Mouse (Mus musculus) CH12F3 (cell line): ENCODE measurements around the gene Il4ra.

ENCODE experiments used
- in situ Hi-C: fragments of 300-500 bp; cut with MboI; formaldehyde crosslinking; loops from 2 replicates; pipeline ENCODE4 v1.14.3; 2020; ENCODE audit warnings: low sequenced_read_pairs

Il4ra gene

DNA sequence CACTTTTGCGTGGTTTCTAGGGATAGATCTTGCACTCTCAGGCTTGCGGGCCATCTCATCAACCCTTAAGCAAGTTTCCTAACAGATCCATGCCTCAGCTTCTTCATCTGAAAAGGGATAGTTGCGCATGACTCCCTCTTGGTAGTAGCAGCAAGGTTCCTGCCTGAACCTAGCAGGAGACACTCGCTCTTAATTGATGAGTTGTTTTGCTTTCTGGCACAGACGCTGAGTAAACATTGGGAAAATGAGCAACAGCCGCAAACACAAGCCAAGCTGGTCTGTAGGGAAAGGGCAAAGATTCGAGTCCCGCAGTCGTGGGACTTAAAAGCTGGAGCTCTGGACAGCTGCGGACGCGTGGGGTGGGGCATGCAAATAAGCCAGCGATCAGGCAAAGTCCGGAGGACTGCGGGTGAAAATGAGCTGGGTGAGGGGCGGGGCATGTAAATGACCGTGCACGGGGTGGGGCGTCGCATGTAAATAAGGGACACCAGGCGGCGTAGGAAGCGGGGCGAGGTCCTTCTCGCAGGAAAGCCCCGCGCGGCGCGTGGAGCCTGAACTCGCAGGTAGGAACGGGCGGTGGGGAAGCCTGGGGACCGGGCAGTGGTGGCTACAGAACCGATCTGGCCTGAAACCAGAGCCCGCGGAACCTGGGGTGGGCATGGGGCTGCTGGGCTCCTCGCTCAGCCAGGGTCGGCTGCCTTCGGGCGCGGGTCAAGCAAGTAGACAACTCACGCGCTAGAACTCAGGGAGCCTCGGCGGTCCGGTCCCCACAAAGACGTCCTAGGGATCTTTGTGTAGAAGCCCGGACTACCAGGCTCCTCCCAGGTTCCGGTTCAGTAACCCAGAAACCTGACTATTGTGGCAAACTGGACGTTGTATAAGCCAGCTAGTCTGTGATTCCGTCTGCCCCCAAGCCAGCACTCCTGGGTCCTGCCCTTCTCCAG is at the start of gene Il4ra:
TSS of gene Il4ra (plus strand) at position 355 of the 944 bp plus-strand sequence.
- in situ Hi-C loops, result no loop called here

DNA sequence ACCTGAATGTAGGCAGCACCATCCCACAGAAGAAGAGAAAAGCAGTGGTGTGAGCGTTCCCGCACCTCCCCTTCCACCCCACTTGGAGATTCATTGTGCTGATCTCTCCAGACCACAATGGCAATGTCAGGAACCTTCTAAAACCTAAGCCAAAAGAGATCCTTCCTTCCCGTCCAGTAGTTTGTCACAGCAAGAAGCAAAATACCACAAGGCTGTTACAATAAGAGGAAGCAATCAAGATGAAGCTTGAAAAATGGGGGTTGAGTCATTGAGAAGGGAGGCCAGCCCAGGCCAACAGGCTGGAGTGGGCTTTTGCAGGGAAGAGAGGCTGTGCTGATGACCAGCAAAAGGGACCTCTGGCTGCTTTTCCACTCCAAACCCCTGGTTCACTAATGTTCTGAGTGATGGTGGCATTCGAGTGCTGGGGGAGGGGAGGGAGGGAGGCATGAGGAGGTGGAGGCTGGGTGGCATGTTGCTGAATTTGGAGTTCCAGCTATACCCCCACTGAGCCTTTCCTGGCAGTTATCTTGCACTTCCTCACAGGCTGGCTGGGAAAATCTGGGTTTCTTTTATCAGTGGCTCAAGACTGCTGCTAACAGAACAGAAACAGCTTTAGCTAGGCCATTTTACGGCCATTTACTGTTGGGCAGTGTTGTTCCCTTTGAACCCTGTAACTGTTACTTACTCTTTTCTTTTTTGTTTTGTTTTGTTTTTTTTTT is 48.4 kb upstream of the Il4ra start:
- in situ Hi-C loops, result no loop called here

DNA sequence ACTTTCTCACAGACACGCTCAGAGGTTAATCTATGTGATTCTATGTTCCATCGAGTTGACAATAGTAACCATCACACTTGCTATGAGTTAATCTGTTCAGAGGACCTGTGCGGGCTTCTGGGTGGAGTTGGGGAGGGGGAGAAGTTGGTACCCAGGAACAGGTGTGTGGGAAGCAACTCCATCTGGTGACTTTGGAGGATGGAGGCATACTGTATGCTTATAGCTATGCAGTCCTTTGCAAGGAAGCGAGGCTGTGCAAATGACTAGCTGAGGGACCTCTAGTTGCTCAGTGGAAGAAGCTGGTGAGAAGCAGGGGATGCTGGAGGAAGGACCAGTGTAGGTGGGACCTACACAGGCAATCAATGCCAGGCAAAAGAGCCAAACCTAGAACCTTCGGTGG is 47.3 kb upstream of the Il4ra start:
- in situ Hi-C loops, result no loop called here

DNA sequence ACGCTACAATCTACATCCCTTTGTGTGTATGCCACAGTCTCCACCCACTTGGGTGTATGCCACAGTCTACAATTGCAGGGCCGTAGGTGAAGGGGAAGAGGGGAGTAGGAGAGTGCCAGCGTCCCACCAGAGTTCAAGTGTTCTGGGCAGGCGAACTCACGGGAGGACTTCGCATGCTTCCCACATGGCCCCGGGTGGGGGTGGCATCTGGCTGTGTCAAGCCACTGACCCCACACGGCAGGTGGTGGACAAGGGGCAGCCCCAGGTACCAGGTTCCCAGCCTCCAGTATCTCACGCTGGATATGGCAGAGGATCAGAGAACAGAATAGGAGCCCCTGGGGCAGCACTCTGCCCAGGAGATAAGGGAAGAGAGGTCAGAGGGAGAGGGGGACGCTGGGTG is 46.4 kb upstream of the Il4ra start:
- in situ Hi-C loops, result no loop called here

GRCm38 (mm10) chr7:125507279-125507678 is 44.6 kb upstream of the Il4ra start:
- in situ Hi-C loops, result no loop called here

- in situ Hi-C loops, result no loop called here
Observed at GRCm38 (mm10) chr7:125511432-125511831, 40.5 kb upstream of the Il4ra start.

- in situ Hi-C loops, result no loop called here
Observed at GRCm38 (mm10) chr7:125511852-125512251, 40.1 kb upstream of the Il4ra start.

- in situ Hi-C loops, result no loop called here
Observed at GRCm38 (mm10) chr7:125515081-125515853, 36.7 kb upstream of the Il4ra start.

DNA sequence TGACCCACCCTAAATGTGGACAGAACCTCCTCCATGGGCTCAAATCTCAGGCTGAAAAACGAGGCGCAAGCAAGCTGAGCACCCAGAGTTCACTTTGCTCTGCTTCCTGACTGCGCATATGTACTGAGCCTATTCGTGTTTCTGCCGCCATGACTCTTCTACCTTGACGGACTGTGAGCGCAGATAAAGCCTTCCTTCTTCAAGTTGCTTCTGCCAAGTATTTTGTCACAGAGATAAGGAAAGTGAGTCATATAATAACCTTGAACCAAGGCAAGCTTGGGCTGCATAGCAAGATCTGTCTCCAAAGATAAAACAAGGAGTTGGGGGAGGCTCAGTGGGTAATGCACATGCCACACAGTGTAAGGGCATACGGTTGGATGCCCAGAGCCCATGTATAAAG is 35.2 kb upstream of the Il4ra start:
- in situ Hi-C loops, result no loop called here

DNA sequence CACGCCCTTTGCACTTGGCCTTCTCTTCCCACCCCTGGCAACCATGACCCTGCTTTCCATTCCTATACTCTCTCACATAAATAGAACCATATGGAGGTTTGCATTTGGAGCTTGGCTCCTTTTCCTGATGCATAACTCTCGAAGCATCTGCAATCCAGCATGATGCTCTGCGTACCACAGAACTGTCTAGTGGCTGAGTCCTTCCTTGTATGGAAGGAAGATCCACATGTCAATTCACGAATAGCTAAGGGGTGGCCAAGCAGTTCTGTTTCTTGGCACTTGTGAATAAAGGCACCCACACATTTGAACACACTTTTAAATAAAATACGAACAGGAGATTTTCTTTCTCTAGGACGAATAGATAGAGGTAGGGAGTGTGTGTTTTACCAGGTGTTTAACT is 34.5 kb upstream of the Il4ra start:
- in situ Hi-C loops, result no loop called here

- in situ Hi-C loops, result no loop called here
Observed at GRCm38 (mm10) chr7:125519715-125520114, 32.2 kb upstream of the Il4ra start.

DNA sequence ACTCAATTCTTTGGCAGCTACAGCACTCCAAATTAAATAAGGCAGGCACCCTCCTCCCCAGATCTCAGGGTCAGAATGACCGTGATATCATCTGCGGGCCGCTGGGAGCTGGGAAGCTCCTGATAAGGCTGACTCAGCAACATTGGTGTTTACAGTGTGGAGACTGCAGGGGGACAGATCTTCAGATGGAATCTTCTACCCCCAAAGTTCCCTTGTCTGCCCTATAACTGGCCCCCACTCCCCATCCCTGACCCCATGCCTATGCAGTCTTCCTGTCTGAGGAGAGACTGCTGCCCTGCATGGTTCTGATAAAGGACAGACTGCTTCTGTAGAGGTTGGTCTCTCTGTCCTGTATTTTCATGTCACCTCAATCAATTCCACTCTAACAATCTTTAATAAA is 28.9 kb upstream of the Il4ra start:
- in situ Hi-C loops, result no loop called here

DNA sequence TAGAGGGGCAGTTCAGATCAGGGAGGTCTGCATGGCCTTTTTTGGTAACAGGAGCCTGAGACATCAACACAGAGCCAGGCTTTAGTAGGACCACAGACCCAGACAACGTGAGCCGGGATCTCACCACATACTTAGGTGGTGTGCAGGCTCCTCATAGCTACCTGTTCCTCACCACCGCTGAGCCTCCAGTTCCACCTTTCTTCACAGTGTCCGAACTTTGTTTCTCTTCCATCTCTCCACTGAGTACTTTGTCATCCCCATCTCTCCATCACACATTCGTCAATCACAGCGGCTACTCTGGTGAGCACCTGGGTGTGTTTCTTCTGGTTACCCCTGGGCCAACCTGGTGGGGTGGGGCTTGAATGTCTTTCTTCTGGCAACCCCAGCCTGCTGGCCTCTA is 24.7 kb upstream of the Il4ra start:
- in situ Hi-C loops, result no loop called here

- in situ Hi-C loops, result no loop called here
Observed at GRCm38 (mm10) chr7:125527901-125528580, 23.9 kb upstream of the Il4ra start.

DNA sequence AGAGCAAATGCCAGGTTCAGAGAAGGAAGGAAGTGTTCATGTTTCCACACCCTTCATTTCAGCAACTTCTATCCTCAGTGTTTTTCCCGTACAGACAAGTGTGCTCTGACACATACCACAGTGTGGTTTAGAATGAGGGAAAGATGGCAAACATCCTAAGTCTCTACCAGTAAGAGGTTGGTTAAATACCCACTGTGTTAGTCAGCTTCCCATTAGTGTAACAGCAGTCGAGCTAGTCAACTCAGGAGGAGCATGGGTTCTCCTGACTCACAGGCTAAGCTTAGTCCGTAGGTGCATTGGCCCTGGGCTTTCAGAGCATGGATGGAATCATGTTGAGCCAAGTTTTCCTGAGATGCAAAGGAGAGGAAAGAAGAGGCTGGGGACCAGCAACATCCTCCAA is 12.6 kb upstream of the Il4ra start:
- in situ Hi-C loops, result no loop called here

DNA sequence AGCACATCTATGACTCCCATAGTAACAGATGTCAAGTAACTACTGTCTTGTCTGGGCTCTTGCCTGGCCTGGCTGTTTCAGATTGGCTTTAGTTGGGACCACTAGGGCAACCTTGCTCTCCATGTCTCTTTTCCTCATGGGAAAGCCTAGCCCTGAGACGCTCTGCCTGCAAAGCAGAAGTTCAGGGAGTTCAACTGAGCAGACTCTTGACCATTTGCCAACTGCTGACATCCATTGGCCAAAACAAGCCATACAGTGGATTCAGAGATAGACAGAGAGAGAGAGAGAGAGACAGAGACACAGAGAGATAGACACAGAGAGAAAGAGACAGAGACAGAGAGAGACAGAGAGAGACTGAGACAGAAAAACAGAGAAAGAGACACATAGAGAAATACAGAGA is 10.9 kb upstream of the Il4ra start:
- in situ Hi-C loops, result no loop called here

DNA sequence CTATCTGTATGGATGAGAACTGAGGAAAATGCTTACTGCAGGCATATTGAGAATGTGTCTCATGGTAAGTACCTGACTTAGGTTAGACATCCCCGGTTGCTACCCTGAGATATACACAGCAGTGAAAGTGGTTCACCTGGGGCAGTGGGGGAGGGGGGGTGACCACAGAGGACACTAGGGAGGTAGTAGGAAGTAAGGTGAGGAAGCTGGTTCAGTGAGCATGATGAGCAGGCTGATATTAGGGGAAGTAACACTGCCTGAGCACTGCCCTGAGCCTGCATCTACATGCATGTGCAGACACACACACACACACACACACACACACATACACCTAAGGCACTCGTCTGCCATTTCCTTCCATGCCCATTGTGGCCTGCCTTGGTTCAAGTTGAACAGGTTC is 10.1 kb upstream of the Il4ra start:
- in situ Hi-C loops, result no loop called here

- in situ Hi-C loops, result no loop called here
Observed at GRCm38 (mm10) chr7:125542335-125543050, 9.4 kb upstream of the Il4ra start.

GRCm38 (mm10) chr7:125543497-125543896 is 8.4 kb upstream of the Il4ra start:
- in situ Hi-C loops, result no loop called here

DNA sequence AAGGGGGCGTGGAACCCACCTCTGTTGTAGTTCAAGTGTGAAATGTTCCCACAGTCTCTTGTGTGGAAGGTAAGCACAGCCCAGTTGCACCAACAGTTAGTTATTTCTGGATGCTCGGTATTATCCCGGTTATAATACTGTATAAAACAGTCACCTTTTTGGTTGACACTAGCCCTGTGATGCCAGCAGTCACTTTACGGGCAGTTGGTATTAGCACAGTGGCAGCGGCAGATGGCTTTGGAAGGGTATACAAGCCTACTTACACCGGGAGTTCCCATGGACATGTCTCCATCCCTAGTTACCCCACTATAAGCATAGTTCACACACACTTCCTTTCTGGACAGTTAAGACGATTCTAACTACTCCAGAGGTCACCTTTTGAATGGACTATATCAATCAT is 6.6 kb upstream of the Il4ra start:
- in situ Hi-C loops, result no loop called here
